Mouse (Mus musculus) testis, postnatal 14 days (tissue): Measurements from ENCODE around the gene Trmt2a.
"Not testable (repeated sequence)": the region's sequence is repeated elsewhere in the genome, so short reads cannot be mapped to it uniquely, and the experiment has no call there.

Experiments
- DNase-seq: peaks from one replicate; pipeline ENCODE4 v3.0.0; 2021; ENCODE audit warnings: low spot score

The Trmt2a gene

GRCm38 (mm10) chr16:18289067-18289588 is 40.6 kb downstream of the Trmt2a start, which contains the start of gene Dgcr8:
Gene Dgcr8 (minus strand): TSS chr16:18289246.
- DNase-seq, result peak; percentile 99

DNA sequence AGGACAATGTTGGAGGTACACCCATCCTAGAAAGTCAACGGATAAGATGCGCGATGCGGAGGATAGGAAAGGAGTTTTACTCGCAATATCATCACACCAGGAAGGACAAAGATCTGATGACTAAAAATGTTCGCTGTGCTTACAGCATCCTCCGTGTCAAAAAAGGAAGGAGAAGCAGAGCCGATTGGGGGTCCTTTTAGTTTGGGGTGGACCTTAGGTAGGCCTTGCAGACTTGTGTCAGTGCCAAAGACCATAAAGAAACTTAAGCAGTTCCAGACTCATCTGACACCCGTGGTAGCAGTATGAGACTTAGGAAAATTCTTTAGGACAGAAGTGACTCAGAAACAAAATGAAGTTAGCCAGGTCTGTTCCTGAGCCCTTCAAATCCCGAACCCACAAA is 41.1 kb downstream of the Trmt2a start:
- not testable (repeated sequence) for DNase-seq
